Comparison of ENCODE assay signal across 16 mouse cellular contexts in genomic region chr1:63529901-63530300, GRCm38 (mm10).
"Had no signal": no experiment of that assay in that cellular context is flagged by ENCODE, and none has a peak within 500 bp of the region (broad histone marks: within the 10 kb centered on the region; RNA-seq: fewer than 3 reads in every experiment).

No protein-coding gene starts in this region.

- H3K27ac ChIP-seq: kidney, postnatal 0 days; layer of hippocampus, adult 2 months; limb, embryonic 13.5 days; liver, embryonic 14.5 days; midbrain, embryonic 10.5 days; neural tube, embryonic 15.5 days had no signal

- H3K36me3 ChIP-seq: limb, embryonic 13.5 days; midbrain, embryonic 10.5 days; neural tube, embryonic 15.5 days had no signal

- H3K9me3 ChIP-seq: limb, embryonic 13.5 days; midbrain, embryonic 10.5 days; neural tube, embryonic 15.5 days had no signal

- H3K4me2 ChIP-seq: limb, embryonic 13.5 days; neural tube, embryonic 15.5 days had no signal

- ATAC-seq: lung, postnatal 0 days had no signal

- H3K4me3 ChIP-seq: layer of hippocampus, adult 2 months; limb, embryonic 13.5 days; midbrain, embryonic 10.5 days; myocyte; neural tube, embryonic 15.5 days had no signal

- H3K4me1 ChIP-seq: limb, embryonic 13.5 days; neural tube, embryonic 15.5 days had no signal

- DNase-seq: left cerebral cortex, postnatal 4 days; lung, adult 18-20 months; lung, postnatal 4 days; midbrain, embryonic 14.5 days; retina, postnatal 1 day; right cerebral cortex, postnatal 4 days; spleen, adult 18-20 months; thymus, postnatal 36 days had no signal

- H3K9ac ChIP-seq: limb, embryonic 13.5 days; liver, embryonic 14.5 days; neural tube, embryonic 15.5 days had no signal

- H3K27me3 ChIP-seq: limb, embryonic 13.5 days; neural tube, embryonic 15.5 days had no signal
